Mouse (Mus musculus): Measurements from ENCODE around the gene Mapk12.

Gene Mapk12

GRCm38 (mm10) chr15:89137378-89138045, 3.0 kb downstream of the Mapk12 start:
- peak in 1 of 2 experiments; percentile 50 for DNase-seq

GRCm38 (mm10) chr15:89136461-89137155, 3.9 kb downstream of the Mapk12 start:
- DNase-seq: no peak

- DNase-seq: no peak
These were observed 9.2 kb downstream of the Mapk12 start for GRCm38 (mm10) chr15:89131316-89131715.

- DNase-seq: no peak
These were observed 10.3 kb downstream of the Mapk12 start for GRCm38 (mm10) chr15:89130245-89130644.

GRCm38 (mm10) chr15:89128382-89129350, 11.8 kb downstream of the Mapk12 start, which contains the start of gene Hdac10:
Gene Hdac10, minus strand, starts transcription at chr15:89128700.
- DNase-seq: peak; percentile 94 to 97

- no peak for DNase-seq
These were observed 13.1 kb downstream of the Mapk12 start for GRCm38 (mm10) chr15:89127364-89127940.

- no peak for DNase-seq
These were observed 13.9 kb downstream of the Mapk12 start for GRCm38 (mm10) chr15:89126622-89127021.

GRCm38 (mm10) chr15:89125351-89125750, 15.2 kb downstream of the Mapk12 start:
- DNase-seq: no peak

GRCm38 (mm10) chr15:89124312-89124711, 16.2 kb downstream of the Mapk12 start:
- no peak for DNase-seq

- DNase-seq: peak; percentile 83 to 84
These were observed 16.9 kb downstream of the Mapk12 start for GRCm38 (mm10) chr15:89123595-89123994.

- peak; percentile 98 for DNase-seq
These were observed 17.7 kb downstream of the Mapk12 start, which contains the start of gene Tubgcp6 for GRCm38 (mm10) chr15:89122649-89123366. Gene Tubgcp6, minus strand, starts transcription at chr15:89123112.

GRCm38 (mm10) chr15:89118007-89118406, 22.5 kb downstream of the Mapk12 start:
- DNase-seq: no peak

- DNase-seq: peak; percentile 69 to 72
These were observed 30.4 kb downstream of the Mapk12 start for GRCm38 (mm10) chr15:89110147-89110546.

- DNase-seq: no peak
These were observed 33.5 kb downstream of the Mapk12 start for GRCm38 (mm10) chr15:89106976-89107375.

- DNase-seq: peak; percentile 64 to 65
These were observed 34.4 kb downstream of the Mapk12 start for GRCm38 (mm10) chr15:89106073-89106472.

- DNase-seq: peak; percentile 92 to 93
These were observed 36.1 kb downstream of the Mapk12 start for GRCm38 (mm10) chr15:89104425-89104824.

- DNase-seq: peak; percentile 67 to 69
These were observed 36.6 kb downstream of the Mapk12 start for GRCm38 (mm10) chr15:89103921-89104320.

- no peak for DNase-seq
These were observed 37.9 kb downstream of the Mapk12 start for GRCm38 (mm10) chr15:89102646-89103045.

GRCm38 (mm10) chr15:89100823-89101222, 39.7 kb downstream of the Mapk12 start:
- DNase-seq: no peak

- peak in 1 of 2 experiments; percentile 43 for DNase-seq
These were observed 41.9 kb downstream of the Mapk12 start for GRCm38 (mm10) chr15:89098616-89099015.

- no peak for DNase-seq
These were observed 43.1 kb downstream of the Mapk12 start for GRCm38 (mm10) chr15:89097450-89097849.

GRCm38 (mm10) chr15:89092181-89092580, 48.3 kb downstream of the Mapk12 start:
- no peak for DNase-seq
